Mouse (Mus musculus): ENCODE measurements around the gene Mme. TPM values are rescaled to one million over a fixed set of nuclear protein-coding genes. Genes with fewer than 3 reads are reported as not detected.

The Mme gene
- polyA plus RNA-seq, 2 experiments = 0.03 to 0.11 TPM

- DNase-seq (ENCODE audit: low read depth in 3 of 3, low spot score in 3 of 3) (no peak), ATAC-seq (ENCODE audit: insufficient read depth) (no peak)
- H3K4me3 ChIP-seq (ENCODE audit: insufficient read depth in 1 of 2, low read depth in 2 of 2, low read length in 2 of 2) = no peak overlapping the region
- TF ChIP-seq CTCF (IDR thresholded peaks at IDR 0.05; ENCODE audit: low read depth) (no peak), EP300 (IDR thresholded peaks at IDR 0.05; ENCODE audit: low read depth) (no peak)
- H3K9ac ChIP-seq (replicated peaks) = no peak overlapping the region
- H3K27me3 ChIP-seq (ENCODE audit: control insufficient read depth, insufficient read depth, low read length) = no peaks in the 10 kb centered on the region
- no peaks in the 10 kb centered on the region for H3K9me3 ChIP-seq (ENCODE audit: control insufficient read depth, low read length)
- no peak overlapping the region for H3K4me2 ChIP-seq (ENCODE audit: low read depth)
- no peak overlapping the region for H3K27ac ChIP-seq
- no peaks in the 10 kb centered on the region for H3K36me3 ChIP-seq (replicated peaks; ENCODE audit: control insufficient read depth, insufficient read depth, low read depth)
- H3K4me1 ChIP-seq (replicated peaks; ENCODE audit: control insufficient read depth in 2 of 2, insufficient read depth in 2 of 2, low read length in 1 of 2) = no peaks in the 10 kb centered on the region
- WGBS (ENCODE audit: insufficient replicate concordance) = 46% methylated on average over 2 of the region's 2 CpGs
These were observed 5.4 kb upstream of the Mme start for GRCm38 (mm10) chr3:63235957-63236356.

DNA sequence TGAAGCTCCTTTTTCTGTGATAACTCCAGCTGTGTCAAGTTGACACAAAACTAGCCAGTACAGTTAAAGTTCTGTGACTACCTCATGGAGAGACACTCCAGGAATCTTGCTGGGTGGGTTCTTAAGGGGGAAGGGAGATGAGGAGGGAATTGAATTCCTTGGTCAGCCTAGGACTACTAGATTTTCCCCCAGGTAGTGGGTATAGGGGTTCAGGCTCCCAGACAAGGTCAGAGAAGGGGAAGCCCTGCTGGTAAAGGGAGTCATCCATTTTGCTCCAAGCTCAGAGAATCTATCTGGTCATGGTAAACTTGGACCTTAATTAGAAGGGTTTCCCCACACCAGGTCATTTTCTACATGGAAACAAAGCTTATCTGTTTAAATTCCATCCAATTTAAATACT, 2.4 kb downstream of the Mme start:
- Histone ChIP-seq H3K27me3 (ENCODE audit: control insufficient read depth, insufficient read depth, low read length) (no peaks in the 10 kb centered on the region), H3K4me2 (ENCODE audit: low read depth) (no peak overlapping the region), H3K4me1 (replicated peaks; ENCODE audit: control insufficient read depth in 2 of 2, insufficient read depth in 2 of 2, low read length in 1 of 2) (no peaks in the 10 kb centered on the region), H3K4me3 (ENCODE audit: insufficient read depth in 1 of 2, low read depth in 2 of 2, low read length in 2 of 2) (no peak overlapping the region), H3K9me3 (ENCODE audit: control insufficient read depth, low read length) (no peaks in the 10 kb centered on the region), H3K27ac (no peak overlapping the region), H3K36me3 (replicated peaks; ENCODE audit: control insufficient read depth, insufficient read depth, low read depth) (no peaks in the 10 kb centered on the region), H3K9ac (replicated peaks) (no peak overlapping the region)
- ATAC-seq (ENCODE audit: insufficient read depth) (no peak), DNase-seq (ENCODE audit: low read depth in 3 of 3, low spot score in 3 of 3) (no peak)
- TF ChIP-seq EP300 (IDR thresholded peaks at IDR 0.05; ENCODE audit: low read depth) (no peak), CTCF (IDR thresholded peaks at IDR 0.05; ENCODE audit: low read depth) (no peak)

DNA sequence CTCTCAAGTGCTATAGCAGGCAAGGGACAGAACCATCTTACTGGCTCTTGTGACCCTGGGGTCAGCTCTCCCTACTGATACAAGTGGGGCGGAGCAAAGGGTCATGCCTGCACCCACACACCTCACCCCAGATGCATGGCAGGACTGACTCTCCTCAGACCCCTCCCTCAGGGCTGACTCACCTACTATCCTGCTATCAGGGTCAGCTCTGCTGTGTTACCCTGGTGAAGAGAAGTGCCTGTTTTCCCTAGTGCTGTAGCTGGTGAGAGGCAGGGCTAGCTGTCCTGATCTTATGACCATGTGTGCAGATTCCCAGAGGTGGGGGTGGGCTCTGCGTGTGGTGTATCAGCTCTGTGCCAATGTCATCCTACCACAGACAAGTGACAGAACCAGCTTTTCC, 30.8 kb downstream of the Mme start:
- DNase-seq (ENCODE audit: low read depth in 3 of 3, low spot score in 3 of 3) = no peak
- H3K27ac ChIP-seq = no peak overlapping the region
- TF ChIP-seq EP300 (IDR thresholded peaks at IDR 0.05; ENCODE audit: low read depth) = no peak
- TF ChIP-seq CTCF (IDR thresholded peaks at IDR 0.05; ENCODE audit: low read depth) = no peak
- H3K9ac ChIP-seq (replicated peaks) = no peak overlapping the region
- H3K9me3 ChIP-seq (ENCODE audit: control insufficient read depth, low read length) = no peaks in the 10 kb centered on the region
- ATAC-seq (ENCODE audit: insufficient read depth) = no peak
- no peaks in the 10 kb centered on the region for H3K4me1 ChIP-seq (replicated peaks; ENCODE audit: control insufficient read depth in 2 of 2, insufficient read depth in 2 of 2, low read length in 1 of 2)
- no peak overlapping the region for H3K4me2 ChIP-seq (ENCODE audit: low read depth)
- no peaks in the 10 kb centered on the region for H3K36me3 ChIP-seq (replicated peaks; ENCODE audit: control insufficient read depth, insufficient read depth, low read depth)
- H3K4me3 ChIP-seq (ENCODE audit: insufficient read depth in 1 of 2, low read depth in 2 of 2, low read length in 2 of 2) = no peak overlapping the region
- H3K27me3 ChIP-seq (ENCODE audit: control insufficient read depth, insufficient read depth, low read length) = no peaks in the 10 kb centered on the region
- 63% methylated on average over 2 of the region's 2 CpGs for WGBS (ENCODE audit: insufficient replicate concordance)

GRCm38 (mm10) chr3:63294316-63294715, 53.0 kb downstream of the Mme start:
- Histone ChIP-seq H3K4me1 (replicated peaks; ENCODE audit: control insufficient read depth in 2 of 2, insufficient read depth in 2 of 2, low read length in 1 of 2) (no peaks in the 10 kb centered on the region), H3K27me3 (ENCODE audit: control insufficient read depth, insufficient read depth, low read length) (peaks cover 18% of the 10 kb centered on the region), H3K4me2 (ENCODE audit: low read depth) (no peak overlapping the region), H3K36me3 (replicated peaks; ENCODE audit: control insufficient read depth, insufficient read depth, low read depth) (no peaks in the 10 kb centered on the region), H3K9ac (replicated peaks) (no peak overlapping the region), H3K27ac (no peak overlapping the region), H3K9me3 (ENCODE audit: control insufficient read depth, low read length) (no peaks in the 10 kb centered on the region), H3K4me3 (ENCODE audit: insufficient read depth in 1 of 2, low read depth in 2 of 2, low read length in 2 of 2) (no peak overlapping the region)
- TF ChIP-seq EP300 (IDR thresholded peaks at IDR 0.05; ENCODE audit: low read depth) = no peak
- TF ChIP-seq CTCF (IDR thresholded peaks at IDR 0.05; ENCODE audit: low read depth) = no peak
- DNase-seq (ENCODE audit: low read depth in 3 of 3, low spot score in 3 of 3) (no peak), ATAC-seq (ENCODE audit: insufficient read depth) (no peak)
- WGBS (ENCODE audit: insufficient replicate concordance) = 65% methylated on average over 6 of the region's 6 CpGs

GRCm38 (mm10) chr3:63294791-63295190, 53.5 kb downstream of the Mme start:
- H3K4me1 ChIP-seq (replicated peaks; ENCODE audit: control insufficient read depth in 2 of 2, insufficient read depth in 2 of 2, low read length in 1 of 2) = no peaks in the 10 kb centered on the region
- WGBS (ENCODE audit: insufficient replicate concordance) = 32% methylated on average over 4 of the region's 4 CpGs
- no peak for ATAC-seq (ENCODE audit: insufficient read depth)
- DNase-seq (ENCODE audit: low read depth in 3 of 3, low spot score in 3 of 3) = no peak
- no peak overlapping the region for H3K9ac ChIP-seq (replicated peaks)
- H3K27me3 ChIP-seq (ENCODE audit: control insufficient read depth, insufficient read depth, low read length) = peaks cover 18% of the 10 kb centered on the region
- H3K9me3 ChIP-seq (ENCODE audit: control insufficient read depth, low read length) = no peaks in the 10 kb centered on the region
- H3K4me3 ChIP-seq (ENCODE audit: insufficient read depth in 1 of 2, low read depth in 2 of 2, low read length in 2 of 2) = no peak overlapping the region
- no peak overlapping the region for H3K4me2 ChIP-seq (ENCODE audit: low read depth)
- no peak overlapping the region for H3K27ac ChIP-seq
- TF ChIP-seq CTCF (IDR thresholded peaks at IDR 0.05; ENCODE audit: low read depth) = no peak
- TF ChIP-seq EP300 (IDR thresholded peaks at IDR 0.05; ENCODE audit: low read depth) = no peak
- no peaks in the 10 kb centered on the region for H3K36me3 ChIP-seq (replicated peaks; ENCODE audit: control insufficient read depth, insufficient read depth, low read depth)

All from liver, embryonic 14.5 days (tissue).